Mouse (Mus musculus): Measurements from ENCODE around the gene Morf4l2. TPM values are rescaled to one million over a fixed set of nuclear protein-coding genes. Genes with fewer than 3 reads are reported as not detected.
A peak's percentile ranks its signal among the peaks of the same experiment; 100 is the strongest.
"Not testable (repeated sequence)": the region's sequence is repeated elsewhere in the genome, so short reads cannot be mapped to it uniquely, and the experiment has no call there.

The Morf4l2 gene
- polyA plus RNA-seq, 1 experiment from 2014 or later: 609 TPM

DNA sequence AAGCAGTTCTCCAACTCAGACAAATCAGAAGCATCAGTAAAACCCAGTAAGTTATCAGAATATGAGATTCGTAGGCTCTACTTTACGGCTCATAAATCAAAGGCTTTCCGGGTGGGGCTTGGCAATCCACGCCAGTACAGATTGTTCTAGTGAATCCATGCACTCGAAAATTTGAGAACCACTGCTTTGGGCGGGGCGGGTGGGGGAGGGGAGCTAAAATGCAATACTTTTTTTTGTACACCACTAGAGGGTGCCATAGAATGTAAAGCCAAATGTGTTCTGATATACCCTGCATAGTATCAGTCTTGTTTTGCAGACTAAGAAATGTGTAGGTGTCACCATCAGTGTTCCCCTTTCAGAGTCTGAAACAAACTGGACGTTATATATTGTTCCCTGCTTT is 1.2 kb upstream of the Morf4l2 start:
- Histone ChIP-seq H3K36me3 (ENCODE audit: control insufficient read depth, insufficient read depth, low read length) (no peaks in the 10 kb centered on the region; the same call in 1 of the 2 replicates), H3K9me3 (ENCODE audit: control insufficient read depth, low read length) (no peaks in the 10 kb centered on the region), H3K27me3 (ENCODE audit: control insufficient read depth, insufficient read depth, low read length) (no peaks in the 10 kb centered on the region), H3K9ac (ENCODE audit: low read depth, low read length) (no peak overlapping the region), H3K4me1 (ENCODE audit: control insufficient read depth, insufficient read depth, low read length) (no peaks in the 10 kb centered on the region), H3K4me3 (ENCODE audit: low read length) (no peak overlapping the region), H3K27ac (ENCODE audit: low read depth, low read length) (no peak overlapping the region), H3K4me2 (replicated peaks; ENCODE audit: low read depth, low read length) (no peak overlapping the region)
- no peak for ATAC-seq (ENCODE audit: low FRiP score, low TSS enrichment)
- WGBS: 81% methylated on average over 8 of the region's 8 CpGs

DNA sequence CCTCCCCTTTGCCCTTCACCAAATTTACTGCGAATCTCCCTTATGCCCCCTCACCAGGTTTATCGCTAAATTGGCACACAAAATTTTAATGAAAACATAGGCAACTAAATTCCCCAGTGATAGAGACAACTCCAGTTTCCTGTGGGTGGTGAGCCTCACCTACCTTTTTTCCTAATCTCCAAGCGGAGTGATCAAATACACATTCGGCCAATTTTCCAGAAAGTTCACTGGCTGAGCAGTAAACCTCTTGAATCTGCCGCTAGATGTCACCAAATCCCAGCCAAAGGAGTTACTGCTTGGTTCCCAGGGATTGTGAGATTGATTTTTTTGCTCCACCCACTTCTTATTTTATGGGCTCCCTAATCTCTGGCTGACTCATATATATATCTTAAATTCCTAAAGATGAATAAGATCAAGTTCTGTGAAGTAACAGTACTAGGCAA is 808 bp downstream of the Morf4l2 start:
- ATAC-seq (ENCODE audit: low FRiP score, low TSS enrichment): no peak
- 41% methylated on average over 5 of the region's 5 CpGs for WGBS
- Histone ChIP-seq H3K9me3 (ENCODE audit: control insufficient read depth, low read length) (no peaks in the 10 kb centered on the region), H3K27ac (ENCODE audit: low read depth, low read length) (peak overlapping the region; percentile 90), H3K4me1 (ENCODE audit: control insufficient read depth, insufficient read depth, low read length) (no peaks in the 10 kb centered on the region), H3K4me2 (replicated peaks; ENCODE audit: low read depth, low read length) (peak overlapping the region; percentile 43), H3K4me3 (ENCODE audit: low read length) (peak overlapping the region; percentile 42), H3K27me3 (ENCODE audit: control insufficient read depth, insufficient read depth, low read length) (no peaks in the 10 kb centered on the region), H3K36me3 (ENCODE audit: control insufficient read depth, insufficient read depth, low read length) (peaks cover 9% of the 10 kb centered on the region; the same call in 1 of the 2 replicates), H3K9ac (ENCODE audit: low read depth, low read length) (peak overlapping the region; percentile 66; the same call in 1 of the 2 replicates)

DNA sequence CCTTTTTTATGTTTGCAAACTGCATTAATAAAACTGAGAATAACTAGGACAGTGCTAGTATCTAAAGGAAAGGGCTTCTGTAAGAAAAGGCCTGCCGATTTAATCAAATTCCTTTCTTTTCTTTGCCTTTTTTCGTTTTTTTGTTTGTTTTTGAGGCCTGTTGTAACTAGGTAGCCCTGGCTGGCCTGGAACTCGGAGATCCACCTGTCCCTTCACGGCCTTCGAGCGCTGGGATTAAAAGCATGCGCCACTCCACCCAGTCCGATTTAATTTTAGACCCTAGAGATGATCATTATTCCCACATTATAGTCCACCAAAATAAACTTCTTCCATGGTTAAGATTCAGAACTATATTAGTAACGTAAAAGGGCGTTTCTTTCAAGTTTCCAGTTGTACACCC is 1.2 kb downstream of the Morf4l2 start:
- WGBS: 33% methylated on average over 10 of the region's 10 CpGs
- Histone ChIP-seq H3K4me3 (ENCODE audit: low read length) (peak overlapping the region; percentile 42), H3K9me3 (ENCODE audit: control insufficient read depth, low read length) (no peaks in the 10 kb centered on the region), H3K36me3 (ENCODE audit: control insufficient read depth, insufficient read depth, low read length) (peaks cover 10% of the 10 kb centered on the region; the same call in 1 of the 2 replicates), H3K4me2 (replicated peaks; ENCODE audit: low read depth, low read length) (peak overlapping the region; percentile 43), H3K27ac (ENCODE audit: low read depth, low read length) (peak overlapping the region; percentile 90), H3K9ac (ENCODE audit: low read depth, low read length) (peak overlapping the region; percentile 66), H3K4me1 (ENCODE audit: control insufficient read depth, insufficient read depth, low read length) (no peaks in the 10 kb centered on the region), H3K27me3 (ENCODE audit: control insufficient read depth, insufficient read depth, low read length) (no peaks in the 10 kb centered on the region)
- no peak for ATAC-seq (ENCODE audit: low FRiP score, low TSS enrichment)

DNA sequence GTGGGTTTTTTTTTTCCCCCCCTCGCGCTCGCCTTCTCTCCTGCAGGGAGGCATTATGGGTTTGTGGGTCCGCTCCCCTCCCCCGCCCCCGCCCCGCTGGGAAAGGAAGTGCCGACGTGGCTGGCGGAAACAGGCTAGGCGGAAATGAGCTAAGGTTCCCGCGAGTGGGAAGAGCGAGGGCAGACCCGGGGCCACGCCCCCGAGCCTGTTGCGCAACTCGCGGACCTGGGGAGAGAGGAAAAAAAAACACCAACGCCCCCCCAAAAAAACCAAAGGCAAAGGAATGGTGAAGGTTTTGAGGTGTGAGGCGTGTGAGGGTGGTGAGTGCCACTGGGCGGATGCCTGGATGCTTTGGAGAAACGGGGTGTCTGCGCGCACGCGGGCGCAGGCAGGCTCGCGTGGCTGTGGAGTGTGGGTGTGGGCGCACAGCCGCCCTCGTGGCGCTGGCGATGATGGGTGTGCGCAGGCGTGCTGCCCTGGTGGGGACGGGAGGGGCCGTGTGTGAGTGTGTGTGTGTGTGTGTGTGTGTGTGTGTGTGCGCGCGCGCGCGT is 1.8 kb downstream of the Morf4l2 start:
- peak; percentile 78 for ATAC-seq (ENCODE audit: low FRiP score, low TSS enrichment)
- 32% methylated on average over 38 of the region's 46 CpGs for WGBS
- Histone ChIP-seq H3K36me3 (ENCODE audit: control insufficient read depth, insufficient read depth, low read length) (peaks cover 10% of the 10 kb centered on the region; the same call in 1 of the 2 replicates), H3K27ac (ENCODE audit: low read depth, low read length) (peak overlapping the region; percentile 90), H3K4me3 (ENCODE audit: low read length) (peak overlapping the region; percentile 42), H3K4me1 (ENCODE audit: control insufficient read depth, insufficient read depth, low read length) (no peaks in the 10 kb centered on the region), H3K27me3 (ENCODE audit: control insufficient read depth, insufficient read depth, low read length) (no peaks in the 10 kb centered on the region), H3K9me3 (ENCODE audit: control insufficient read depth, low read length) (no peaks in the 10 kb centered on the region), H3K9ac (ENCODE audit: low read depth, low read length) (peak overlapping the region; percentile 66), H3K4me2 (replicated peaks; ENCODE audit: low read depth, low read length) (peak overlapping the region; percentile 43)

DNA sequence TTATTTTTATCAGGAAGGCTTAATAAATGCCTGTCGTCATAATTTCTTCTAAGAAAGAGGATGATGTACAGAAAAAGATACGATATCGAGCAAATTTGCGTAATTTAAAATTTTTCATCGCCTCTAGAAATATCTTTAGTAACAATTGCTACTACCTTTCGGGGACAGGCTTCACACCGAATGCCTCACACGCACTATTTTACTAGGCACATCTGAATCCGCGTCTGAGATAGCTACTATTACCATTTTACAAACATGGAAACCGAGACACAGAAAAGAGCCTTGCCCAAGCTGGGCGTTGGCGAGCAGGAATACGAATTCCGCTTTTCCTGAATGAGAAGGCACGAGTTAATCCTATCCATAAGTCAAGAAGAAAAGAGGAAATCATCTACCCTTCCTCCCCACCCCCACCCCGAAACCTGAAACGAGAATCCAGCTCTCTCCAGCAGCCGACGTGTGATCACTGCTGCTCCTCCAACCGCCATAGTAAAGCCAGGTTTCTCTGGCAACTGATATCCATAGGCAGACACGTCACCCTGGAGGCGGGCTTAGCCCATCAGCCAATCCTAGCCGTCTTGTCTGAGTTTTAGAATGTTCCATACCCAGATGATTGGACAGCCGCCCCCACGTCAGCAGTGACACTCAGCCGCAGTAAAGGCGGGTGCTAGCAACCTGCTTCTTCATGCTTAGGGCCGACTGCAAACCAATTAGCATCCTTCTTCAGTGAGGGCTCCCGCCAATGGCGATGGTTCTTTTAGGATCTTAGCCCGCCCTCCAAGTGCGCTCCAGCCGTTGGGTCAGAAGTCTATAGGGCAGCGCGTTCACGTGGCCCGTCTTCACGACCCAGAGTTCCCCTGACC is 2.5 kb downstream of the Morf4l2 start:
- Histone ChIP-seq H3K4me3 (ENCODE audit: low read length) (peak overlapping the region; percentile 59), H3K9ac (ENCODE audit: low read depth, low read length) (peak overlapping the region; percentile 73), H3K36me3 (ENCODE audit: control insufficient read depth, insufficient read depth, low read length) (peaks cover 13% of the 10 kb centered on the region; the same call in 1 of the 2 replicates), H3K9me3 (ENCODE audit: control insufficient read depth, low read length) (no peaks in the 10 kb centered on the region), H3K27me3 (ENCODE audit: control insufficient read depth, insufficient read depth, low read length) (no peaks in the 10 kb centered on the region), H3K4me1 (ENCODE audit: control insufficient read depth, insufficient read depth, low read length) (no peaks in the 10 kb centered on the region), H3K27ac (ENCODE audit: low read depth, low read length) (peak overlapping the region; percentile 90; the same call in 1 of the 2 replicates), H3K4me2 (replicated peaks; ENCODE audit: low read depth, low read length) (no peak overlapping the region)
- ATAC-seq (ENCODE audit: low FRiP score, low TSS enrichment): peak; percentile 97
- WGBS: 26% methylated on average over 39 of the region's 39 CpGs

DNA sequence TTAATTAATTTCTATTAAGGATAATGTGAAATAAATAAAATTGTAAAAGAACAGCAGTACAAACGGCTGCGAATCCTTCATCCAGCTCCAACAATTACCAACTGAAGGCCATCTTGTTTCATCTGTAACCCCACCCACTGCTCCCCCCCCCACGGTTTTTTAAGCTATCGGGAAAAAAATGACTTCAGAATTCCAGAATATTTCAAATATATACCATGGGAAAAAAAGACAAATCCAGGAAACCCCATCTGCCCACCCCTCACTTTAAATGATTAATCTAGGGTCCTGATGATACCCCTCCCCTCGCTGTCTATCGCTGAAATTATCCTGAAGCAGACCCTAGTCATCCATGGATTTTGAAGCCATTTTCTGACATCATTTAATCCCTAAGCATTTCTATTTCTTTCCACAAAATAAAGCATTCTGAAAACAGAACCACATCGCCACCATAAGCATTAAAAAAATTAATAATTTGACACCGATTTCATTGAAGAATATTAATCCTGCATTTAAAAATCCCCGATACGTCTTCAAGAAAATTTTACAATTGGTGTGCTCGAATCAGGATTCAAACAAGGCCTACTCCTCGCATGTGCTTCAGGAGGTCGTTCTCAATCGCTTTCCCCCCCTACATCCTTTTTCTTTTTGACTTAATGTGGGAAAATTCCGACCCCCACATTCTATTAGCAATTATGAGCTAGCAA is 3.3 kb downstream of the Morf4l2 start:
- Histone ChIP-seq H3K4me1 (ENCODE audit: control insufficient read depth, insufficient read depth, low read length) (no peaks in the 10 kb centered on the region), H3K27ac (ENCODE audit: low read depth, low read length) (peak overlapping the region; percentile 57; the same call in 1 of the 2 replicates), H3K27me3 (ENCODE audit: control insufficient read depth, insufficient read depth, low read length) (no peaks in the 10 kb centered on the region), H3K9ac (ENCODE audit: low read depth, low read length) (peak overlapping the region; percentile 73), H3K9me3 (ENCODE audit: control insufficient read depth, low read length) (no peaks in the 10 kb centered on the region), H3K4me2 (replicated peaks; ENCODE audit: low read depth, low read length) (peak overlapping the region; percentile 45; the same call in 1 of the 2 replicates), H3K4me3 (ENCODE audit: low read length) (peak overlapping the region; percentile 59), H3K36me3 (ENCODE audit: control insufficient read depth, insufficient read depth, low read length) (peaks cover 18% of the 10 kb centered on the region; the same call in 1 of the 2 replicates)
- ATAC-seq (ENCODE audit: low FRiP score, low TSS enrichment): no peak
- 32% methylated on average over 15 of the region's 15 CpGs for WGBS

DNA sequence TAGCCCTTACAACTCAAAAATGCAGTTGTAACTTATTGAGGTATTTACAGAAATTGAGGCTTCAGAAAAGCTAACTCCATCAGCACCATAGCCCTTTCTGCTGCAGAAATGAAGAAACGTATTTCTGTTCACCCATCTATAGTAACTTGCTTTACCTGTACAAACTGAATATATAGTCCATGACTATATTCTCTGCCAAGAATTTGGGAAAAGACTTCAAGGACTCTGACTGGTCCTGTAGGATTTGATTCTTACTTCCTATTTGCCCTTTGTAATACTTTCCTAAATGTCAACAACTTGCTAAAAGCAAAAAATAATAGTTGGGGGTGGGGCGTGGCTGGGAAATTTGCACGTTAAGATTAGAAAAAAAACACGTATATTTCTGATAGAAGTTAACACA is 11.5 kb downstream of the Morf4l2 start:
- H3K4me3 ChIP-seq (ENCODE audit: low read length): no peak overlapping the region
- H3K4me2 ChIP-seq (replicated peaks; ENCODE audit: low read depth, low read length): no peak overlapping the region
- WGBS: 84% methylated on average over 4 of the region's 4 CpGs
- H3K4me1 ChIP-seq (ENCODE audit: control insufficient read depth, insufficient read depth, low read length): no peaks in the 10 kb centered on the region
- H3K36me3 ChIP-seq (ENCODE audit: control insufficient read depth, insufficient read depth, low read length): peaks cover 15% of the 10 kb centered on the region
- H3K9ac ChIP-seq (ENCODE audit: low read depth, low read length): no peak overlapping the region
- no peak for ATAC-seq (ENCODE audit: low FRiP score, low TSS enrichment)
- no peak overlapping the region for H3K27ac ChIP-seq (ENCODE audit: low read depth, low read length)
- no peaks in the 10 kb centered on the region for H3K9me3 ChIP-seq (ENCODE audit: control insufficient read depth, low read length)
- no peaks in the 10 kb centered on the region for H3K27me3 ChIP-seq (ENCODE audit: control insufficient read depth, insufficient read depth, low read length)

DNA sequence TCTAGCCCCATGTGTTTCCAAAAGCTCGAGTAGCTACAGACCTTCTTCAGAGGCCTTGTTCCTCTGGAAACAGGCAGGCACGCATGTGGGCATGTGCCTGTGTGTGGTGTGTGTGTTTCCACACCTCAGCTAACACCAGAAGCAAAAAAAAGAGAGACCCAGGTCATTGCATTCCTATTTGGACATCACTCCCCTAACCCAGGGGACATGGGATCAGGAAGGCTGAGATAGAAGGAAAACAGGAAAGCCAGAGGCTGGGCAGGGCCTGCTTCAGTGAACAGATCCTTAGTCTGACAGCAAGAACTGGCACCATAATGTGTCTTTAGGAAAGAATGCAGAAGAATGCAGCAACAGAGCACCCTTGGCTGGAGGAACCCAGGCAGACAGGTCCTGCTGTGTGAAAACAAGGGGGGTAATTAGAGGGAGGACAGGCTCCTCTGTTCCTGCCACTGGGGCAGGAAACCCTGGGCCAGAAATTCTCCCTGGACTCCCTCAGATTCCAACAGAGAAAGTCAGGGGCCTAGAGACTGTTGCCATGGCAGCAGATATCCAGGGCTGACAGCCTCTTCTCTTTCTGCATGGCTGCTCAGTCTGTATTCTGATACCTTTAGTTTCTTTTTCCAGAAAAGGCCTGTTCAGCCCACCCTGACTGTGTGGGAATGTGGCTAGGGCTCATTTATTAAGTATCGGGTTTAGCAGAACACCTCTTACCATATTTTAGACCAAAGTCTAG is 28.6 kb downstream of the Morf4l2 start:
- H3K9ac ChIP-seq (ENCODE audit: low read depth, low read length); H3K27ac ChIP-seq (ENCODE audit: low read depth, low read length); H3K9me3 ChIP-seq (ENCODE audit: control insufficient read depth, low read length); H3K27me3 ChIP-seq (ENCODE audit: control insufficient read depth, insufficient read depth, low read length); H3K36me3 ChIP-seq (ENCODE audit: control insufficient read depth, insufficient read depth, low read length); H3K4me2 ChIP-seq (replicated peaks; ENCODE audit: low read depth, low read length); H3K4me3 ChIP-seq (ENCODE audit: low read length); H3K4me1 ChIP-seq (ENCODE audit: control insufficient read depth, insufficient read depth, low read length): not testable (repeated sequence)
- WGBS: 45% methylated on average over 3 of the region's 3 CpGs
- peak; percentile 95 for ATAC-seq (ENCODE audit: low FRiP score, low TSS enrichment)
